Mouse (Mus musculus) spleen, postnatal 14 days (tissue): ENCODE measurements at regions not wholly inside any gene's neighbourhood (a gene's known extent, or its start where the extent isn't known, plus 50 kb on each side); places are given as distances from the start of the nearest gene placed in this dataset.

Source experiments
- DNase-seq, 2 experiments: peaks; one replicate each; pipeline ENCODE4 v3.0.0; 2021 to 2022; ENCODE audit warnings: low spot score in 2 of 2

GRCm38 (mm10) chr16:24149441-24149840 lies 160.8 kb upstream of the Bcl6 start:
- DNase-seq = no peak

DNA sequence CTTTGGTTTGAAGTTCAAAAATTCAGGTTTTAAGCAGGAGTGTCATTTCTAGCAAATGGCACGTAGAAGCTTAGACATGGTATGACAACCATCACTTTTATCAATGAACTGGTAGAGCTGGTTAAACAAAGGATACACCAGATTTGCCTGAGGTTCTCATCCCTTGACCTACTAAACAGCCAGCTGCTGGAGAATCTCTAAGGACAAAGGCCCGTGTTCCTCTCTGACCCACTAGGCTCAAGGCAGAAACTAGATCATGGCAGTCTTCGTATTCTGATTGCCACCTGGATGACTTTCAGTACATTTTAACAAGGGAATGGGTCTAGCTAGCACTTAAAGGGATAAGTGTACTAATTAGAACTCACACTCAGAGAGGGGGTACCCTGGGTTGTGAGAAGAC lies 155.2 kb upstream of the Bcl6 start:
- no peak for DNase-seq

DNA sequence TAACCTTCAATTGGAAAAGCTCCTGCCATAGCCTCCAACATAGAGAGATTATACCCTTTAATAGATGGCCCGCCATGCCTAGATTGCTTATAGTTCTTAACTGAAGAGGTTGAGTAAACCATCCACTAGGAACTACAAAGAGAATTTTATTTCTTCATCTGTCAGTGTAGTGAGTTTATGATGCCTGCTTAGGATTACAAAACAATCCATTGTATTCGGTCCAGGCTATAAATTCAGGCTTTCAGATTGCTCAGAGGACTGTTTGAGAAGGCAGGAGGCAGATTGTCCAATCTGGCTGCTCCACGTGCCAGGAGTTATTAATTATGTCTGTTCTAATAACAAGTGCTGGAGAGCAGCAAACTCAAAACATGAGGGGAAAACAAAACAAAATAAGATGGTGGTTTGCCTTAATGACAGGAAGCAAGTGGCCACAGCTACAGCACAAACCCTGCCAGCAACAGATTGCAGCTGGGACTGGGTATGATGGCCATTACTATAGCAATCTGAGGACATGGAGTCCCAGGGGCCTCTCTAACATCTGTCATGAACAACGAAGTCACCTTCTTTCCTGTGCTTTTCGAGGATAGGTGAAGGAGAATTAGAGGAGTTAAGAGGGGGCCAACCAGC lies 154.4 kb upstream of the Bcl6 start:
- no peak for DNase-seq

DNA sequence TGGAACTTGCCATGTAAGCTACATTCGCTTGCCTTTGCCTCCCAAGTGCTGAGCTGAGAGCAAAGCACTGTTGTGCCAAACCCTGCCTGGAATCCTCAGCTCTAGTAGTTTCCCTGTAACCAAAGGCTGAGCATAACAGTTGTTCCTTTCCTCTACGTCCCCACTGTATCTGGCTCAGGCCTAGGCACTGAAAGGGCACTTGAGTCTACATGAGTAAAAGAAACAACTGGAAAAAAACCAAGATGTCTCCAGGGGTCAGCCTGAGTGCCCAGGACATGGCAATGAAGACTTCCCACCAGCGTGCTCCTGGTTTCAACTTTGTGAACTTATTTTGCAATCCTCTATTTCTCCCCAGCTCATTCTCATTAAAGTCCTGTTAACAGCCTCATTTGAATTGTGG lies 150.5 kb upstream of the Bcl6 start:
- DNase-seq = no peak

GRCm38 (mm10) chr16:24137266-24138033 lies 148.8 kb upstream of the Bcl6 start:
- no peak for DNase-seq

GRCm38 (mm10) chr16:24136483-24137148 lies 148.0 kb upstream of the Bcl6 start:
- DNase-seq = no peak

GRCm38 (mm10) chr16:24135841-24136240 lies 147.2 kb upstream of the Bcl6 start:
- no peak for DNase-seq

DNA sequence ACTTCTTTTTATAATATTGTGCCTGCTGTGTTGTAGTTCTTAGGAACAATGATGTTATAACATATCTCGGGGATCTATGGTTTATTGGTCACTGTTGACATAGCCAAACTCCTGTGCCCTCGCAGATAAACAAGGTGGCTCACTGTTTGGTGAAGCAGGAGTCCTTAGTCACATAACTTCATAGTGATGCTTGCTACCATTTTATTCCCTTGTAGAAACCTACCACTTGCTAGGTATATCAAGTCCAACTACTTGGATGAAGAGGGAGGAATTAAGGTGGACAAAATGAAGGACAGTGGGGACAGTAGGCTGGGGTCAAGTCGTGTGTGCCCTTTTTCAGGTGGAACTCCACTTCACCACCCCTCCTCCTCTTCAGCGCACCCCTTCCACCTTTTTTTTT lies 146.7 kb upstream of the Bcl6 start:
- DNase-seq = no peak

GRCm38 (mm10) chr16:24134486-24135050 lies 145.9 kb upstream of the Bcl6 start:
- DNase-seq = no peak

GRCm38 (mm10) chr16:24130646-24131045 lies 142.0 kb upstream of the Bcl6 start:
- no peak for DNase-seq

DNA sequence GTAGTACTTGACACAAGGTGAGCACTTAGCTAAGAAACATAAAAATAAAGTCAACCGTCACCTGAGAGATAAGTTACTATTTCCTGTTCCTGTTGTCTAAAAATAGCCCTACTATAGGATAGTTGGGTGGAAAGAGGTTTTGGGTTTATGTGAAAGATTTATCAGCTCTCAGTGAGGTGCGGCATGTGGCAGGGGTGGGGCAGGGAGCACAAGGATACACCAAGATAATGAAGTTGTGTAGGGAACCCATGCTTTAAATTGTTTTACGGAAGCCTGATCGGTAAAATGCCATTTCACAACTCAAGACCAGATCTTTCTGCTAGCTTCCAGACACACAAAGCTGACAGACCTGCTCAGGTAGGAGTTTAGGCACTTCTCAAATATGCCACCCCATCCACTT lies 141.0 kb upstream of the Bcl6 start:
- DNase-seq = no peak

GRCm38 (mm10) chr16:24128566-24128965 lies 139.9 kb upstream of the Bcl6 start:
- DNase-seq = no peak

GRCm38 (mm10) chr16:24124766-24125165 lies 136.1 kb upstream of the Bcl6 start:
- no peak for DNase-seq

DNA sequence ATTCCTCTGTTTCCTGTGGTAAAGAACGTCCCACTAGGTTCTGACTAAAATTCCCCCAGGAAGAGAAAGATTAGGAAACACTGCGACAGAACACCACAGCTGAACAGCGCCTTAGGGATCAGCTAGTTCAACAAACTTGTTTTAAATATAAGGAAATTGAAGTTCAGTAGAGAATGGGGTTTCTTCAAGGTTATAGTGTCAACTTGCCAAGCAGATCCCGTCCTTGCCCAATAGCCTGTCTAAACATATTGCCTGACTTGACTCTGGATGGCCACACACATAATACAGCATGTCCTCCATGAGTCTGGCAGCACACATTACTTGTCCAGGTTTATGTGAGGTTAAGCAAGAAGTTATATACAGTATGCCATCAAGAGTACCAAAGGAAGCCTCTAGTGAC lies 135.4 kb upstream of the Bcl6 start:
- no peak for DNase-seq

DNA sequence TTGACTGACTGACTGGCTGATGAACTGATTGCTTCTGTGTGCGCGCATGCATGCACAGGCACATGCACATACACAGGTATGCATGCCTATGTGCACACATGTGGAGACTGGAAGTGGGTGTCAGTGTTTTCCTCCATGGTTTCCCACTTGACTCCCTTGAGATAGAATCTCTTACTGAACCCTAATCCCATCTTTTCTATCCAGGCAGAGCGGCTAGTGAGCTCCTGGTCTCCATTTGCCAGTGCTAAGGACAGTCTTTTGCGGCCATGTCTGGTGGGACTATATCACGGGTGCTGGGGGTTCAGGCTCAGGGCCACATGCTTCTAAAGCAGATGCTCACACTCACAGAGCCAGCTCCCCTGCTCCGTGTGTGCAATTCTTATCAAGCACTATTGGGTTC lies 133.0 kb upstream of the Bcl6 start:
- no peak for DNase-seq

DNA sequence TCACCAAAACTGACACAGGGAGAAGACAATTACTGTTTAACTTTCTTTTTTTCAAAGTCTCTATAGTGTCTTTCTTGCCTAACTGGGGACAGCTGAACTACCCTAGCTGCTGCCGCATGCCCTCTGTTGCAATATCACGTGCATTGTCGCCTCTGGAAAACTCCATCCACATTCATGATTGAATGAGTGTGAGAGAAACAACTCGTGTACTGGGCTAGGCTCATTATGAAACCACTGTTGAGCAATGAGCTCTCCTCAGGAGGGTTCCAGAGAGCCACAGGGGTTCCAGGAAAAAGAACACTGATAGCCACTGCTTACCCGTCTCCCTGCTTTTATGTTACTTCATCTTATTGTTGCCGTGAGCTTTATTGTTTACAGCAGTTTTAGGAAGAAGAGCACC lies 132.2 kb upstream of the Bcl6 start:
- DNase-seq = no peak

GRCm38 (mm10) chr16:24118487-24118886 lies 129.8 kb upstream of the Bcl6 start:
- DNase-seq = no peak

DNA sequence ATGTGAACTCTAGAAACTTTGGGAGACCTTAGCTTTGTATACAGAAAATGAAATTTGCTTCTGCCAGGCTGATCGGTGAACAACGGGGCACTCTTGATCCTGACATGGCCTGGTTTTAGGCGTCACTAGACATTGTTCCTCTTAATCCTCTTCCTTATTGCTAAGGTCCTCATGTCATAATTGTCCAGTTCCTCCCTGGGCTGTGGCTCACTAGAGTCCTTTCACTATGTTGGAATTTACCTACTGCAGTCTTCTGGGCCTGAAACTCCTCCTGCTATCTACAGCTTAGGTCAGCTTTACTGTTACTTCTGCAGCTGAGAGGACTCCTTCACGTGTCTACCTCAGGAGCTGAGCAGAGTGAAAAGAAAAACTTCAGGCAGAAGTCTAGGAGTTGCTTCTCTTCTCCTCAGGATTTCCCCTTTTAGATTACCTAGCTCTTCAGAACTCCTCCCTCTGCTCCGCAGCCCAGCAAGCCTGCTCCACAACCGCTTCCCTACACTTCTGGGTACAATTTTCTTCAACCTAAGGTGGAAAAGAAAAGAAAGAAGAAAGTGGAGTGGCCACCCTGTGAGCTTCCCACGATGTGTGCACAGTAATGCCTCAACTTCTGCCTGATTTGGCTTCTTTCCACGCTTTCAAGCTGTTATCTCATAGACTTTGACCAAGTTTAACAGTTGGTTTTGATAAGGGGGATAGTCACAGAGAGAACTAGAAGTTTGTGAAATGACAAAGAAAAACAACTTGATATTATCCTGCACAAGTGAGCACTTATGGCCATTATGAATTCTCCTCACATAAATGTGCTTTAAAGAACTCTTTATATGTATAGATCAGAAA lies 114.4 kb upstream of the Bcl6 start:
- no peak for DNase-seq

- DNase-seq = no peak
Measured at GRCm38 (mm10) chr16:24097596-24097995, 108.9 kb upstream of the Bcl6 start.

GRCm38 (mm10) chr16:24096076-24096475 lies 107.4 kb upstream of the Bcl6 start:
- no peak for DNase-seq

- DNase-seq = no peak
Measured at GRCm38 (mm10) chr16:24095630-24096029, 107.0 kb upstream of the Bcl6 start.

GRCm38 (mm10) chr16:24094566-24094965 lies 105.9 kb upstream of the Bcl6 start:
- no peak for DNase-seq
